Mouse (Mus musculus) Patski (cell line): Measurements from ENCODE around the gene Sct. TPM values are rescaled to one million over a fixed set of nuclear protein-coding genes. Genes with fewer than 3 reads are reported as not detected.
A peak's percentile ranks its signal among the peaks of the same experiment; 100 is the strongest.

Experiments used
- ATAC-seq: fragments of 100-300 bp; one replicate; pipeline ENCODE4 v1.8.0; 2021
- CTCF ChIA-PET: fragments of 350-600 bp; sonication (Branson Sonifier 250); formaldehyde crosslinking; loops from one replicate; lab custom pipeline; 2022; ENCODE audit warnings: inconsistent platforms; lab: Charles Lee
- POLR2A ChIA-PET: fragments of 350-600 bp; sonication (Branson Sonifier 250); formaldehyde crosslinking; loops from one replicate; lab custom pipeline; 2022; ENCODE audit warnings: antibody characterized with exemption, inconsistent platforms; lab: Charles Lee
- DNase-seq: peaks from one replicate; pipeline ENCODE4 v3.0.0-alpha.2; 2011; ENCODE audit warnings: low read depth, low spot score
- H3K27me3 ChIP-seq: fragments of 371-371 bp; one replicate; pipeline ENCODE4 v1.5.1; 2021
- CTCF ChIP-seq: fragments of 100-300 bp; IDR thresholded peaks from one replicate; pipeline ENCODE4 v1.5.1; 2021
- in situ Hi-C: fragments of 300-500 bp; cut with MboI; formaldehyde crosslinking; loops from 3 replicates; pipeline ENCODE4 v1.11.1; 2018; ENCODE audit warnings: low pct_unique_long_range_greater_than_20kb, mixed read lengths
- polyA plus RNA-seq: library from polyadenylated mRNA; unstranded; gene quantifications from one replicate; pipeline ENCODE4 v1.2.3, GENCODE M21; 2021

Gene Sct
- polyA plus RNA-seq, 1 experiment from 2014 or later: not detected

DNA sequence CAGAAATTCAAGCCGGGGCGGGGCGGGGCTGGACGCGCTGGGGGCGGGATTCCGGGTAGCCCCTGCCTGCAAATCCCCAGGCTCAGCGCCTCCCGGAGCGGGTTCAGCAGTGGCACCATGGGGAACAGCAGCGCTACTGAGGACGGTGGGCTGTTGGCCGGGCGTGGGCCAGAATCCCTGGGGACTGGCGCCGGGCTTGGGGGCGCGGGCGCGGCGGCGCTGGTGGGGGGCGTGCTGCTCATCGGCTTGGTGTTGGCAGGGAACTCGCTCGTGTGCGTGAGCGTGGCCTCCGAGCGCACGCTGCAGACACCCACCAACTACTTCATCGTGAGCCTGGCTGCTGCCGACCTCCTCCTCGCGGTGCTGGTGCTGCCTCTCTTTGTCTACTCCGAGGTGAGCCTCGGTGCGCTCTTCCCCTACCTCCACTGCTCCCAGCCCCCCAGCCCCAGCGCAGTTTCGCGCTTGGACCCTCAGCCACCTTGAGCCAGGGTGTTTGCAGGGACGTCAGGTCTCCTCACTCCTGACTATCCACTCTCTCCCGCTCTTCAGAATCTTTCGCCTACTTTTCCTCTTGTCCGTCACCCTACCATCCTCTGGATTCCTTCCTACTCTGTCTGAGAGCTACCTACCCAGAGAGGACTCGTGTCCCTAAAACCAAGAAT lies 13.1 kb upstream of the Sct start, which contains the start of gene Drd4:
TSS of gene Drd4 (plus strand) at position 86 of the 662 bp plus-strand sequence.
- H3K27me3 ChIP-seq: no peaks in the 10 kb centered on the region
- no peak for TF ChIP-seq CTCF
- ATAC-seq (no peak), DNase-seq (no peak)
- in situ Hi-C loops: no loop called here
- ChIA-PET CTCF (no interaction called here), POLR2A (interaction anchor here (0.5 kb wide), 1 partner anchor 1008 kb away, joined by 6 read pairs; no protein-coding TSS in a partner anchor)

DNA sequence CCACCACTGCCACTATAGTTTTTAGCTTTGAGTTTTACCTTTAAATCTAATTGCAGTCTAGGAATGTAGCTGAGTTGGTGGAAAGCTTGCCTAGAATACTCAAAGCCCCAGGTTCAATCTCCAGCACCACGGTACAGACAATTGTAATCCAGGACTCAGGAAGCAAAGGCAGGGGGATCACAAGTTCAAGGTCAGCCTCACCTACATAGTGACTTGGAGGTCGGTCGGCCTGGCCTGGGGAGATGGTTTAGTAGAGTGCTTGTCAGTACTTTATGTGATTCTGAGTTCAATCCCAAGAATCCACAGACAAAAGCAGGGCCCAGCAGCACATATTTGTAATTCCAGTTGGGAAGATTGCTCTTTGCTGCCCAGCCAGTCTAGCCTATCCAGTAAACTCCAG lies 9.1 kb upstream of the Sct start:
- ATAC-seq: no peak
- CTCF ChIA-PET: no interaction called here
- POLR2A ChIA-PET: no interaction called here

DNA sequence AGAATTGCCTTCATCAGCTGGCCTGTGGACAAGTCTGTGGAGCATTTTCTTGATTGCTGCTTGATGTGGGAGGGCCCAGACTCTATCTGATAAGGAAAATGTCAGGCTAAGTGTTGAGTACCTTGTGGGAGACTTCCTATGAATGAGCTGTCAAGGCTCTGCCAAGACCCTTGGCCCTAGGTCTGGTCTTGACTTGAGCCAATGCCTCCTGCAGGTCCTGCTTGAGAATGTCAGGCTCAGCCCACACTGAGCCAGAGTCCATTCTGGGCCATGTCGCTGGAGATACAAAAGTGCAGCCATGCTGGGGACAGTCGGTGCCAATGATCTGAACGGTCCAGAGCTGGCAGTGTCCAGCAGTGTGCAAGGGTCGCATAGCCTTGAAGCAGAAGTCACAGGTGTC lies 3.8 kb upstream of the Sct start:
- H3K27me3 ChIP-seq: no peaks in the 10 kb centered on the region
- no peak for TF ChIP-seq CTCF
- ChIA-PET POLR2A (no interaction called here), CTCF (no interaction called here)
- in situ Hi-C loops: no loop called here
- no peak for ATAC-seq
- no peak for DNase-seq

More for the DNA sequence above, 9.1 kb upstream of the Sct start:
- TF ChIP-seq CTCF: no peak
- DNase-seq: no peak
- no peaks in the 10 kb centered on the region for H3K27me3 ChIP-seq
- in situ Hi-C loops: no loop called here

DNA sequence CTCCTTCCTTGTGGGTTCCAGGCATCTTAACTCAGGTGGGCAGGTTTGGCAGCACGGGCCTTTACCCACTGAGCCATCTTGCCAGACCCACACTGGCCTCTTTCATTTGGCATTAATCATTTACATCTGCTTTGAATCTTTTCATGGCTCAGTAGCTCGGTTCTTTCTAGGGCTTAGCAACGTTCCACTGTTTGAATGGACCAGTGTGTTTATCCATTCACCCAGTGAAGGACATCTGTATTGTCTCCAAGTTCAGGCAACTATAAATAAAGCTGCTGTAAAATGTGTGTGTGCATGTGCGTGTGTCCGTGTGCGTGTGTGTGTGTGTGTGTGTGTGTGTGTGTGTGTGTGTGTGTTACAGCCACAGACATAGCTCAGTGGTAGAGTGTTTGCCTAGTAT lies 2.5 kb upstream of the Sct start:
- TF ChIP-seq CTCF: no peak
- DNase-seq (peak; percentile 77), ATAC-seq (peak; percentile 68)
- POLR2A ChIA-PET: interaction anchor here (0.7 kb wide), 1 partner anchor 58 kb away, joined by 9 read pairs; no protein-coding TSS in a partner anchor
- CTCF ChIA-PET: no interaction called here
- in situ Hi-C loops: no loop called here
- H3K27me3 ChIP-seq: no peaks in the 10 kb centered on the region

DNA sequence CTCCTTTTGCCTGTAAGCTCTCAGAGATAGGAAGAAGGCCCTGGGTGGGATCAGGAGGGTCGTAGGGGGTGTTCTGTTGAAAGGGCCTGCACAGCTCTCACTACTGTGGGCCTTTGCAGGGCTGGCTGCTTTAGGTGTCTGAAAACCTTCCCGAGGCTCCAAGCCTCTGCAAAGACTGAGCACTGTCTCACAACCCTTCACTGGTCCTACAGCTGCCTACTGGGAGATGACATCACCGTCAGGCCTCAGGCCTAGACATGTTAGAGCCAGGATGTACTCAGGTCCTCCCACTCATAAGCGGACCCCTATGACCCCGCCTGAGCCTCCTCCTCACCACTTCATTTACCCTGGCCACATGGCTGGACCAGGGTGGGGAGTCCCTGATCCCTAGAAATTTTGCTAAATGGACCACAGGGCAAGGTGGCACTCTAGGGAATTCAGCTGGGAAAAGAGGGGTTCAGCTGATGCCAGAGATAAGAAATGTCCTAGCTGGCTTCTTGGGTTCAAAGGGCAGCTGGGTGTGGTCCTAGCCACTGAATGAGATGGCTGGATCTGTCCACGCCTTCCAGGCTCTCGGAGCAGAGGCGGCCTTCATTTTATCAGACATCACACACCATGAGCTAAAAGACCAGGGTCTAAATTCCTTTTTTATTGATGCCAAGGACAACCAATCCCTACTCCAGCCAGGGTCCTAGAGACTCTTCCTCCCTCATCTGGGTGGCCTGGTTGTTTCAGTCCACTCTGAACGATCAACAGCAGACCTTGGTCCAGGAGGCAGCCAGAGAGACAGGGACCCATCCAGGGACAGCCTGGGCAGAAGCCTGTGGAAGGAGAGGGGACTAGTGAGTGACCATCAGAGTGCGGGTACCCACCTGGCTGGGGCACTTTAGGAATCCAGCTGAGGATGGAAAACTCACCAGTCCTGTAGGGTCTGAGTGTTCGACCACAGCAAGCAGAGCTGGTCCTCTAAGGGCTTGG lies 943 bp downstream of the Sct start:
- no peaks in the 10 kb centered on the region for H3K27me3 ChIP-seq
- ChIA-PET CTCF (interaction anchor here (1.0 to 1.7 kb wide), 3 partner anchors 12 to 24 kb away, joined by 3 to 4 read pairs (median 3); no protein-coding TSS in a partner anchor), POLR2A (no interaction called here)
- ATAC-seq (peak; percentile 19), DNase-seq (no peak)
- no peak for TF ChIP-seq CTCF
- in situ Hi-C loops: no loop called here

DNA sequence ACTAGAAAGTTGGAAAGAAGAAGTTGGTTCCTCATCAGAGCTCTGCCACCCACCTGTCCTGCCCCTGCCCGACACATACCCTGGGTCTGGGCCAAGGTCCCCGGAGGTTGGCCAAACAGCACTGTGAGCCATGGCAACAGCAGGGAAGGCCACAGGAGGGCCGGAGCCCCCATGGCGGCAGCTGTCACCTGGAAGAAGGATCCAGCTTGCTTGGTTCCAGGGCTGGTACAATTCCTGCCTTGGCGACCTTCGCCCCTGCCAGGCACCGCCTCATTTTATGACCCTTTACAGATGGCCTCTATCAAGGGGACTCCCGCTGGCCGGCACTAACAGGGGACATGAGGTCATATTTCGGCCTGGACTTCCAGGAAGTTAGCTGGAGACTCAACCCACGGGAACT lies 2.4 kb downstream of the Sct start, which contains the start of gene Cdhr5:
TSS of gene Cdhr5 (minus strand) at position 241 of the 400 bp plus-strand sequence.
- in situ Hi-C loops: no loop called here

DNA sequence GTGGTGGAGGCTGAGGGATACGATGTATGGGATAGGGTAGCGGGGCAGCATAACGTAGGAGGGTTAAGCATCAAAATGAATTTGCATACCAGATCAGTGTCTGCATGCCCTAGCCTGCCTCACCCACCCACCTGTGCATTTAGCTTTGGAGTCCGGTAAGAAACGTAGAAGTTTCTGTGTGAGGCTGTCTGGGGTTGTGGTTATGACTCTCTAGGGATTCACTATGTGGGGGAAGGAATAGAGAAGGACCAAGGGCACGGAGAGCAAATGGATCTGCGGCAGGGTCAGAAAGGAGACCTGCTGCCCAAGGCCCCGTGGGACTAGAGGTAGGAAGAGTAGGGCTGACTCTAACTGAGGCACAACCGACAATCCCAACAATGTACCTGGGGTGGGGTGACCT lies 3.6 kb downstream of the Sct start:
- CTCF ChIA-PET: interaction anchor here (1.2 kb wide), 1 partner anchor 24 kb away, joined by 4 read pairs; no protein-coding TSS in a partner anchor
- in situ Hi-C loops: no loop called here

More for the DNA sequence above, 2.4 kb downstream of the Sct start, which contains the start of gene Cdhr5:
- no peak for TF ChIP-seq CTCF
- ChIA-PET POLR2A (no interaction called here), CTCF (interaction anchor here (1.2 kb wide), 1 partner anchor 25 kb away, joined by 4 read pairs; no protein-coding TSS in a partner anchor)
- ATAC-seq (no peak), DNase-seq (no peak)
- H3K27me3 ChIP-seq: no peaks in the 10 kb centered on the region

DNA sequence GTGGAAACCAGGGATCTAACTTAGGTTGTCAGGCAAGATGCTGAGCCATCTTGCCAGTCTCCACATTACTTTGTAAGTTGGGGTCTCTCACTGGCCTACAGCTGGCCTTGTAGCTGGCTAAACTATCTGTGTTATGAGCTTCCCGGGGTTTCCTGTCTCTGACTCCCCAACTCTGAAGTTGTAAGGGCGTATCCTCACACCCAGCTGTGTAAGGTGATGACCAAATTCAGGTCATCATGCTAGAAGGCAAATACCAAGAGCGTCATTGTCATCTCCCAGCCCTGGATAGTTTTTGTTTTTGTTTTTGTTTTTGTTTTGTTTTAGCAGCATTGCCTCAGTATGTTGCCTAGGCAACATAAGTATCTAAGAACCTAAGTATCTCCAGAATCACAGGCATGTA lies 8.3 kb downstream of the Sct start:
- DNase-seq (no peak), ATAC-seq (no peak)
- no peaks in the 10 kb centered on the region for H3K27me3 ChIP-seq
- TF ChIP-seq CTCF: no peak
- POLR2A ChIA-PET: no interaction called here
- CTCF ChIA-PET: interaction anchor here (1.0 kb wide), 1 partner anchor 25 kb away, joined by 3 read pairs; no protein-coding TSS in a partner anchor
- in situ Hi-C loops: no loop called here

More for the DNA sequence above, 3.6 kb downstream of the Sct start:
- ATAC-seq (no peak), DNase-seq (no peak)
- no peak for TF ChIP-seq CTCF
- POLR2A ChIA-PET: no interaction called here
- H3K27me3 ChIP-seq: no peaks in the 10 kb centered on the region

DNA sequence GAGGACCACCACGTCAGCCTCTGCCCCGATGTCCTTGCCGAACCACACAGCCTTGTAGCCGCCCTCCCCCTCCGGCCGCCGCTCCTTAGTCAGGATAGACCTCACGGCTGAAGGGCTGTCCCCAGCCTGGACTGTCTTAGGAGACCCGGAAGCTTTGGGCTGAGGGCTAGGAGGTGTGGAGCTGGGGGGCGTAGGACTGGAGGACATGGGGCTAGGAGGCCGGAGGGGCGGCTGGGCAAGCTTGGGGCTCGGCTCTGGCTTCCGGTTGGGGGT lies 9.7 kb downstream of the Sct start:
- ChIA-PET CTCF (interaction anchor here (1.0 to 1.2 kb wide), 2 partner anchors 34 to 59 kb away, joined by 3 read pairs; partner anchors contain the start of gene Tmem80), POLR2A (no interaction called here)
- no peak for DNase-seq
- in situ Hi-C loops: loop anchor here (5.0 kb wide), 1 partner anchor 48 kb away; no protein-coding TSS in a partner anchor
- no peak for ATAC-seq
- H3K27me3 ChIP-seq: no peaks in the 10 kb centered on the region
- TF ChIP-seq CTCF: no peak

DNA sequence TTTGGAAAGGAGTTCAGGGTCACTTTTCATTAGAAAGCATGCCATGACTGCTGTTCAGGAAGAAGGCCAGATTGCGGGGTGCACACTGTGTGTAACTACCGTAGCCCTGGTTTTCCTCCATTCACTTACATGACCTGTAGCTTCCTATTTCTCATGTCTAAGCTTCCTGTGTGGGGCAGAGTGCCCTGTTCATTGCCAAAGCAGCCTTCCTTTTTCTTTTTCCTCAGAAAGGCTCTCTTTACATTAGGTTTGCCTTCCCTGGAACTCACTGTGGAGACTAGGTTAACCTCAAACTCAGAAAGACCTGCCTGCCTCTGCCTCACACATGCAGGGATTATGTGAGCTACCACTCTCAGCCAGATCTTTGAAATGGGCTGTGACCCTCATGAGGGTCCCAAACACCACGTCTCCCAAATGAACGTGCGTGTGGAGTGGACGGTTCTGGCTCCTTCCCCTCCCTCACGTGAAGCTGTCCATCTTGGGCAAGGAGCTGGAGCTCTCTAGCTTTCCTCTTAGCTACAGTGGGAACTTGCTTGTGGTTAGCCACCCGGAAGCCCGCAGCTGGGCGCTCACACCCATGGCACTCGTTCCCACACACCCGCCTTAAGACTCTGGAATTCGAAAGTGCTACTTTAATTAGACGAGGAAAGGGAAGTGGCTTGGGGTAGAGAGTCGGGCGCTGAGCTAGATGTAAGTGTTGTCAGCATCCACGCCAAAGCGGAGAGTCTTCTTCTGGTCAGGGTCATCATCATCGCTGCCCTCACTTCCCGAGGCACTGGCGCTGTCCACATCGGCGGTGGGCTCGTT lies 10.3 kb downstream of the Sct start:
- TF ChIP-seq CTCF: no peak
- DNase-seq: no peak
- ChIA-PET CTCF (interaction anchor here (1.0 to 1.2 kb wide), 2 partner anchors 34 to 60 kb away, joined by 3 read pairs; partner anchors contain the start of gene Tmem80), POLR2A (no interaction called here)
- no peaks in the 10 kb centered on the region for H3K27me3 ChIP-seq
- in situ Hi-C loops: loop anchor here (5.0 kb wide), 1 partner anchor 49 kb away; no protein-coding TSS in a partner anchor
- no peak for ATAC-seq
